Mouse (Mus musculus): ENCODE measurements at regions not wholly inside any gene's neighbourhood (a gene's known extent, or its start where the extent isn't known, plus 50 kb on each side); places are given as distances from the start of the nearest gene placed in this dataset.

DNA sequence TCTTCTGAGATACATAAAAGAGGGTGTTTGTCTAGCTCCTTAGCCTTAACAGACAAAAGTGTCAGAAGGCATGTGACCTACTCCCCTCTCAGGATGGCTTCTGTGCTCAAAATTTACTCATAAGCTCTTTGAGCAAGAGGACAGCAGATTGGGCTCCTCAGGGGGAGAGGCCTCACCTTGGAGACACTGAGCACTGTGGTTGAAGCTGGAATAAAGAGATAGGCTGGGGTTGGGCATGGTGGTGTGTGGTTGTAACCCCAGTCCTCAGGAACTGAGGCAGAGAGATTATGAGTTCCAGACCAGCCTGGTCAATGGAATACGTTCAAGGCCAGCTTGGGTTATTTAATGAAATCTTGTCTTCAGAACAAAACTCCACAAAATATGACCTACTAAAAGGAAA is 82.5 kb upstream of the Slc22a23 start:
- TF ChIP-seq TAL1 (IDR thresholded peaks at IDR 0.05; ENCODE audit: low read length) = no peak
- no peak for TF ChIP-seq GATA1 (IDR thresholded peaks at IDR 0.05; ENCODE audit: low read length)
